Mouse (Mus musculus) intestine, postnatal 0 days (tissue): ENCODE measurements at regions not wholly inside any gene's neighbourhood (a gene's known extent, or its start where the extent isn't known, plus 50 kb on each side); places are given as distances from the start of the nearest gene placed in this dataset.
"Not testable (repeated sequence)": the region's sequence is repeated elsewhere in the genome, so short reads cannot be mapped to it uniquely, and the experiment has no call there.

ENCODE experiments used
- ATAC-seq: fragments of 200-750 bp; cut with Nextera tagmentation; 2 replicates; pipeline ENCODE4 v1.8.0; 2017; ENCODE audit warnings: mild to moderate bottlenecking, moderate TSS enrichment, moderate library complexity
- H3K27ac ChIP-seq: fragments of 300-500 bp; sonication (generic); 2 replicates; pipeline ENCODE4 v1.5.1; 2014; ENCODE audit warnings: mild to moderate bottlenecking, low read depth, low read length, moderate library complexity
- H3K27me3 ChIP-seq: fragments of 300-500 bp; sonication (generic); replicated peaks from 2 replicates; pipeline ENCODE4 v1.6.1; 2014; ENCODE audit warnings: low read length, mixed read lengths; ENCODE audit not compliant: control insufficient read depth, insufficient read depth
- H3K36me3 ChIP-seq: fragments of 300-500 bp; sonication (generic); 2 replicates; pipeline ENCODE4 v1.6.1; 2014; ENCODE audit warnings: mild to moderate bottlenecking, moderate library complexity; ENCODE audit not compliant: control insufficient read depth, insufficient read depth
- H3K4me1 ChIP-seq: fragments of 300-500 bp; sonication (generic); replicated peaks from 2 replicates; pipeline ENCODE4 v1.6.1; 2014; ENCODE audit warnings: antibody characterized with exemption, low read length, mixed read lengths; ENCODE audit not compliant: control insufficient read depth, insufficient read depth
- H3K4me2 ChIP-seq: fragments of 300-500 bp; sonication (generic); replicated peaks from 2 replicates; pipeline ENCODE4 v1.6.1; 2014; ENCODE audit warnings: low read depth, mild to moderate bottlenecking, moderate library complexity
- H3K4me3 ChIP-seq: fragments of 300-500 bp; sonication (generic); 2 replicates; pipeline ENCODE4 v1.5.1; 2014; ENCODE audit warnings: low read depth, low read length
- H3K9ac ChIP-seq: fragments of 300-500 bp; sonication (generic); 2 replicates; pipeline ENCODE4 v1.6.1; 2014; ENCODE audit warnings: mild to moderate bottlenecking, low read depth, low read length
- H3K9me3 ChIP-seq: fragments of 300-500 bp; sonication (generic); 2 replicates; pipeline ENCODE4 v1.6.1; 2016; ENCODE audit warnings: mixed run types; ENCODE audit not compliant: control insufficient read depth
- CTCF ChIP-seq: sonication (generic); IDR thresholded peaks from 2 replicates; pipeline ENCODE4 v1.5.1; 2016; ENCODE audit warnings: low read depth, mild to moderate bottlenecking, control low read depth, antibody characterized with exemption, moderate library complexity
- WGBS: fragments of 180-500 bp; shearing (Covaris S2); extraction: QIAGEN DNeasy Blood & Tissue Kit; methylation state at CpG from one replicate; pipeline ENCODE4 v1.1.7; 2014; 5-methylcytosine and 5-hydroxymethylcytosine counted together

GRCm38 (mm10) chr13:85988633-85989032 lies 58.1 kb downstream of the Cox7c start:
- no peak for ATAC-seq
- no peaks in the 10 kb centered on the region for H3K27me3 ChIP-seq
- H3K4me2 ChIP-seq, result no peak overlapping the region
- H3K4me3 ChIP-seq, result no peak overlapping the region
- no peak overlapping the region for H3K27ac ChIP-seq
- TF ChIP-seq CTCF, result no peak
- H3K36me3 ChIP-seq, result no peaks in the 10 kb centered on the region
- H3K4me1 ChIP-seq, result no peaks in the 10 kb centered on the region
- no peak overlapping the region for H3K9ac ChIP-seq
- no peaks in the 10 kb centered on the region for H3K9me3 ChIP-seq

- Histone ChIP-seq H3K4me1 (no peaks in the 10 kb centered on the region), H3K36me3 (no peaks in the 10 kb centered on the region), H3K4me2 (no peak overlapping the region), H3K27me3 (no peaks in the 10 kb centered on the region), H3K9me3 (no peaks in the 10 kb centered on the region), H3K27ac (no peak overlapping the region), H3K9ac (no peak overlapping the region), H3K4me3 (no peak overlapping the region)
- no peak for ATAC-seq
- 43% methylated on average over 1 of the region's 1 CpGs for WGBS
- TF ChIP-seq CTCF, result no peak
Observed at GRCm38 (mm10) chr13:85982089-85982488, 64.6 kb downstream of the Cox7c start.

- H3K27me3 ChIP-seq, ATAC-seq, H3K36me3 ChIP-seq: not testable (repeated sequence)
Observed at GRCm38 (mm10) chr13:85964005-85964404, 82.7 kb downstream of the Cox7c start.

GRCm38 (mm10) chr13:85955284-85955683 lies 91.4 kb downstream of the Cox7c start:
- H3K4me3 ChIP-seq, result no peak overlapping the region
- no peak for TF ChIP-seq CTCF
- no peaks in the 10 kb centered on the region for H3K27me3 ChIP-seq
- no peak for ATAC-seq
- H3K4me1 ChIP-seq, result no peaks in the 10 kb centered on the region
- no peaks in the 10 kb centered on the region for H3K36me3 ChIP-seq
- H3K27ac ChIP-seq, result no peak overlapping the region
- no peaks in the 10 kb centered on the region for H3K9me3 ChIP-seq
- no peak overlapping the region for H3K4me2 ChIP-seq
- no peak overlapping the region for H3K9ac ChIP-seq

More at GRCm38 (mm10) chr13:85964005-85964404, 82.7 kb downstream of the Cox7c start:
- not testable (repeated sequence) for H3K9ac ChIP-seq, H3K27ac ChIP-seq, H3K9me3 ChIP-seq, H3K4me2 ChIP-seq, H3K4me3 ChIP-seq, H3K4me1 ChIP-seq
- WGBS, result 85% methylated on average over 2 of the region's 2 CpGs

GRCm38 (mm10) chr13:85952896-85953295 lies 93.8 kb downstream of the Cox7c start:
- no peak overlapping the region for H3K4me2 ChIP-seq
- H3K9ac ChIP-seq, result no peak overlapping the region
- H3K4me1 ChIP-seq, result no peaks in the 10 kb centered on the region
- no peaks in the 10 kb centered on the region for H3K27me3 ChIP-seq
- ATAC-seq, result no peak
- no peak for TF ChIP-seq CTCF
- H3K4me3 ChIP-seq, result no peak overlapping the region
- WGBS, result 85% methylated on average over 6 of the region's 6 CpGs
- no peaks in the 10 kb centered on the region for H3K9me3 ChIP-seq
- H3K27ac ChIP-seq, result no peak overlapping the region
- H3K36me3 ChIP-seq, result no peaks in the 10 kb centered on the region

GRCm38 (mm10) chr13:85926825-85927737 lies 119.6 kb downstream of the Cox7c start:
- no peak overlapping the region for H3K27ac ChIP-seq

More at GRCm38 (mm10) chr13:85926825-85927737, 119.6 kb downstream of the Cox7c start:
- H3K9ac ChIP-seq, result no peak overlapping the region
- 35% methylated on average over 4 of the region's 4 CpGs for WGBS
- no peaks in the 10 kb centered on the region for H3K36me3 ChIP-seq
- no peaks in the 10 kb centered on the region for H3K27me3 ChIP-seq
- TF ChIP-seq CTCF, result no peak
- no peaks in the 10 kb centered on the region for H3K4me1 ChIP-seq
- ATAC-seq, result no peak
- no peaks in the 10 kb centered on the region for H3K9me3 ChIP-seq
- no peak overlapping the region for H3K4me2 ChIP-seq
- H3K4me3 ChIP-seq, result no peak overlapping the region
